26 mouse cellular contexts compared by ENCODE assay signal in the genomic region with DNA sequence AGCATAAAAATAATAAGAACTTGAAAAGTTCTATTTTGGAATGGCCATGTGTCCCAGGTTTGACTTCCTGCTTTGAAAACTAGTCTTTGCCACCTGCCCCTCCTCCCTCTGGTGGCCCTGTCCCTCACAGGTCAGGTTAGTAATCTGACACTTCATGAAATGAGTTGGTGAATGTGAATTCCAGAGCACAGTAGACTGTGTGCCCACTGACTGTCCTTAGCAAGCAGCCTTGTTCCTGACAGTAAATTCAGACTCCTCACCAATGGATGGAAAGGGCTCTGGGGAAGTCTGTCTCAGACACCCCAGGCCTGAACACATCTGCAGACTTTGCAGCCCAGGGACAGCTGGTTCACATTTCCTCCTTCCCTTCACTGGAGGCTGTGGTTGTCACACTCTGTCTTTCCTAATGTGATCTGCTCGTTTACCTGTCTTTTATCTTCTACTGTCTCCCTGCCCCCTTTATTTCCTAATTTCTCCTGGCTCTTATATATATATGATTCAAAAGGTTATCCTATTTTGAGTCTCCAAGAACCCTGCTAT. TPM values are rescaled to one million over a fixed set of nuclear protein-coding genes. Genes with fewer than 3 reads are reported as not detected.
DNase-seq lines count a peak whose midpoint lies in the region; ATAC-seq lines count a peak whose summit lies in the region.
"Had no signal": no experiment of that assay in that cellular context is flagged by ENCODE, and none has a peak within 500 bp of the region (broad histone marks: within the 10 kb centered on the region; RNA-seq: fewer than 3 reads in every experiment).

No protein-coding gene starts in this region.

- intact Hi-C loops in gastrocnemius, postnatal 36 days (cut with DNase I) = no loop called here

- DNase-seq in neural tube, embryonic 10.5 days (ENCODE audit: extremely low spot score, low spot score) = peak; percentile 24
- no peak for DNase-seq in gastrocnemius, postnatal 36 days
- DNase-seq in gastrocnemius, adult 18-20 months (ENCODE audit: low spot score) = no peak
- DNase-seq: B cell, adult 2 months; cerebellum, adult 11 months; cerebellum, adult 9-11 months; forebrain, postnatal 0 days; liver; midbrain, embryonic 14.5 days; retina, postnatal 1 day; right cerebral cortex, postnatal 25 days; spleen, adult 18-20 months had no signal

- no peaks in the 10 kb centered on the region for H3K27me3 ChIP-seq in neural tube, embryonic 15.5 days (replicated peaks)
- H3K27me3 ChIP-seq in embryonic facial prominence, embryonic 13.5 days = no peaks in the 10 kb centered on the region
- H3K27me3 ChIP-seq in limb, embryonic 13.5 days = peaks cover 4% of the 10 kb centered on the region; the same call in 1 of the 2 replicates
- H3K27me3 ChIP-seq: neural tube, embryonic 12.5 days had no signal

- 56% methylated on average over 1 of the region's 1 CpGs for WGBS in neural tube, embryonic 15.5 days
- WGBS in embryonic facial prominence, embryonic 13.5 days = 3% methylated on average over 1 of the region's 1 CpGs
- WGBS in limb, embryonic 13.5 days = 0% methylated on average over 1 of the region's 1 CpGs

- H3K9me3 ChIP-seq in neural tube, embryonic 15.5 days (replicated peaks) = no peaks in the 10 kb centered on the region
- no peaks in the 10 kb centered on the region for H3K9me3 ChIP-seq in embryonic facial prominence, embryonic 13.5 days
- H3K9me3 ChIP-seq in limb, embryonic 13.5 days = no peaks in the 10 kb centered on the region
- H3K9me3 ChIP-seq: forebrain, embryonic 10.5 days; hindbrain, embryonic 10.5 days; megakaryocyte, embryonic 14.5 days; neural tube, embryonic 12.5 days had no signal

- H3K4me1 ChIP-seq in neural tube, embryonic 15.5 days = no peaks in the 10 kb centered on the region
- peaks cover 39% of the 10 kb centered on the region for H3K4me1 ChIP-seq in embryonic facial prominence, embryonic 13.5 days
- peaks cover 52% of the 10 kb centered on the region for H3K4me1 ChIP-seq in limb, embryonic 13.5 days
- H3K4me1 ChIP-seq: megakaryocyte, embryonic 14.5 days; neural tube, embryonic 12.5 days had no signal

- no peak overlapping the region for H3K4me2 ChIP-seq in neural tube, embryonic 15.5 days
- H3K4me2 ChIP-seq in embryonic facial prominence, embryonic 13.5 days = no peak overlapping the region
- H3K4me2 ChIP-seq in limb, embryonic 13.5 days (replicated peaks) = 0 out of 2 replicates have a peak overlapping the region, but pooled peaks have one; percentile 21
- H3K4me2 ChIP-seq: neural tube, embryonic 12.5 days had no signal

- H3K9ac ChIP-seq in neural tube, embryonic 15.5 days (replicated peaks) = no peak overlapping the region
- H3K9ac ChIP-seq in embryonic facial prominence, embryonic 13.5 days = no peak overlapping the region
- H3K9ac ChIP-seq in limb, embryonic 13.5 days = no peak overlapping the region
- H3K9ac ChIP-seq: forebrain, postnatal 0 days; neural tube, embryonic 12.5 days had no signal

- ATAC-seq in neural tube, embryonic 15.5 days (ENCODE audit: low FRiP score) = no peak
- ATAC-seq in embryonic facial prominence, embryonic 13.5 days (ENCODE audit: insufficient number of reproducible peaks, insufficient read depth, low FRiP score, low TSS enrichment, low read depth) = no peak
- 0 out of 2 replicates have a peak, but pooled peaks have one; percentile 37 for ATAC-seq in limb, embryonic 13.5 days (ENCODE audit: low FRiP score, low read depth)
- no peak for ATAC-seq in granulocyte monocyte progenitor cell, adult 5-6 weeks (replicated peaks; ENCODE audit: poor library complexity, severe bottlenecking)
- ATAC-seq: forebrain, postnatal 0 days; hindbrain, postnatal 0 days; intestine, embryonic 16.5 days; Patski had no signal

- no peak overlapping the region for H3K27ac ChIP-seq in neural tube, embryonic 15.5 days (replicated peaks)
- peak overlapping the region; percentile 74 for H3K27ac ChIP-seq in embryonic facial prominence, embryonic 13.5 days
- peak overlapping the region; percentile 74 for H3K27ac ChIP-seq in limb, embryonic 13.5 days
- H3K27ac ChIP-seq: forebrain, embryonic 10.5 days; hindbrain, postnatal 0 days; neural tube, embryonic 12.5 days had no signal

- no peaks in the 10 kb centered on the region for H3K36me3 ChIP-seq in neural tube, embryonic 15.5 days
- H3K36me3 ChIP-seq in embryonic facial prominence, embryonic 13.5 days = no peaks in the 10 kb centered on the region
- no peaks in the 10 kb centered on the region for H3K36me3 ChIP-seq in limb, embryonic 13.5 days
- H3K36me3 ChIP-seq: forebrain, embryonic 10.5 days; G1E; hindbrain, embryonic 10.5 days; neural tube, embryonic 12.5 days had no signal

- no peak overlapping the region for H3K4me3 ChIP-seq in neural tube, embryonic 15.5 days (replicated peaks)
- no peak overlapping the region for H3K4me3 ChIP-seq in embryonic facial prominence, embryonic 13.5 days
- no peak overlapping the region for H3K4me3 ChIP-seq in limb, embryonic 13.5 days
- H3K4me3 ChIP-seq: forebrain, embryonic 10.5 days; hindbrain, embryonic 10.5 days; megakaryocyte, embryonic 14.5 days; neural tube, embryonic 12.5 days had no signal

RNA-seq across cellular contexts. Expression of gene Cpxm2, which starts 49.6 kb away (rescaled TPM):
- polyA plus RNA-seq in neural tube, embryonic 15.5 days (2015; fragmentation: Nextera tagmentation; extraction: Ambion mirVana) = 1.3 and 1.4 TPM in 2 replicates
- polyA plus RNA-seq in embryonic facial prominence, embryonic 13.5 days (2015; fragmentation: Nextera tagmentation; extraction: Ambion mirVana) = 27.8 and 31.5 TPM in 2 replicates
- polyA plus RNA-seq in limb, embryonic 13.5 days (2015; fragmentation: Nextera tagmentation; extraction: Ambion mirVana) = 14.0 and 16.7 TPM in 2 replicates
- total RNA-seq in granulocyte monocyte progenitor cell, adult 5-6 weeks (2014; fragmentation: Nextera tagmentation) = not detected in 2 replicates
- not detected in 2 replicates for total RNA-seq in granulocyte monocyte progenitor cell, adult 5-6 weeks (2017)
- 1 to 10 TPM; 6.9 to 7.6 TPM for total RNA-seq in gastrocnemius, postnatal 36 days (2021)
- total RNA-seq in gastrocnemius, adult 18-20 months (2021) = 1 to 10 TPM; 4.2 to 7.5 TPM
- total RNA-seq: CH12.LX; common myeloid progenitor, adult 5-6 weeks had no signal
- polyA plus RNA-seq: G1E, Patski had no signal

Comparison
In these comparisons a context has a peak if more than half of its experiments do, and no peak if none do; other contexts are left out.
1. RNA of gene Cpxm2, which starts 49.6 kb away (total RNA-seq): 6.9 to 7.6 TPM in gastrocnemius, postnatal 36 days and 4.2 to 7.5 TPM in gastrocnemius, adult 18-20 months; not detected in granulocyte monocyte progenitor cell, adult 5-6 weeks; every median in the first group is over 4 times any median in the second.